Mouse (Mus musculus): Measurements from ENCODE around the gene Gm3045. TPM values are rescaled to one million over a fixed set of nuclear protein-coding genes. Genes with fewer than 3 reads are reported as not detected.

The Gm3045 gene
- polyA plus RNA-seq, 2 experiments = 0.04 TPM; not detected in 1

DNA sequence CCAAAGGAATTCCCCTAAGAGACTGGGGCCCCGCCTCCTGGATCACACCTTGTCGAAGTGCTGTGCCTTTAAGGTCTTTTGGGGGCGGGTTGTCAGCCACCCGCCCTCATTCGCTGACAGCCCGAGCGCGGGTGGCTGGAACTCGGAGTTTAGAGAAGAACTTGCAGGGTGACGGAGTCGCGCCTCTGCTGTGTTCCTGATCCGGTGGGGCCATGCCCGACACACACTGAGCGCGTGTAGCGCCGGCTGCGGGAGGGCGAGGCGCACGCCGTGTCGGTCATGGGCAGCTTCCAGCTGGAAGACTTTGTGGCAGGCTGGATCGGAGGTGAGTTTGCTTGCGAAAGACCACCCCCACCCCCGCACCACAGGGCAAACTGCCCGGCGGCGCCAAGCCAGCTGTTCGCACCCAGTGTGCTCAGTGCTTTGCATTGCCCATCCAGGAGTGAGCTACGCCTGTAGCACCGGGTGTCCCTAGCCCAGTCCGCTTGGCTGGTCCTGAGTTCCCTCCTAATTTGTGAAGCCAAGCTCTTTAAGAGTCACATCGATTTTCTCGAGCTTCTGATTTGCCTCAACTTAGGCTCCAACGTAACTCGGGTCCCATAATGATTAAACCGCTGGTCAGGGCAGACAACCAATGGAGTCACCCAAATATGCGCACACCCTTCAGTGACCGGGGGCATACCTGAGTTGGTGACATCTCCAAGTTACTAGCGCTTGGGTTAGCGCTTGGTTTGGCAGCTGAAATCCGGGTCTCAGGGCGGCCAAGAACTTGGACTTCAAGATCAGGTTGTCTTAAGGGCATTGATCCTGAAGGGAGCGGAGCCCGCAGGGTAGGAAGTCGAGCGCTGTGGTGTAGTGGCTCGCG is 12.0 kb downstream of the Gm3045 start, which contains the start of gene Slc25a48:
TSS of gene Slc25a48 (plus strand) at position 145 of the 865 bp plus-strand sequence.
- DNase-seq (ENCODE audit: low spot score) (peak; percentile 59), ATAC-seq (ENCODE audit: low FRiP score, low read depth) (no peak)

DNA sequence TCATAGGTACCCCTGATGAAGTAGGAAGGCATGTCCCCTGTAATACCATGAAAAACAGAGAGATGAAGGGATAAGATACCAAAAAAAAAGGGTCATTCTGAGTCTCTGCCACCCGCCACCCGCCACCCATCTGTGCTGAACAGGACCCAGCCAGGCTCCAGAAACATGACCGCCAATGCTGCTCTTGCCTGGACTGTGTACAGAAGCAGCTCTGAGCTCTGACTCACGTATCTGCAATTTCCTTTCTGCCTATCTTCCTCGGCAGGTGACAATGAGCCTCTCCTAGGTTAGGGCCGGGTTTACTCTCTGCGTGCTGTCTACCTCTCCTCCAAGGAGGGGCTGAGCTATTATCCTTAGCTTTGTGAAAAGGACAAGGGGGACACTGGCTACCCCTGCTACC is 17.0 kb downstream of the Gm3045 start:
- no peaks in the 10 kb centered on the region for H3K4me1 ChIP-seq (ENCODE audit: control insufficient read depth, insufficient read depth, low read length)
- no peak overlapping the region for H3K4me2 ChIP-seq (replicated peaks; ENCODE audit: low read depth, low read length, severe bottlenecking)
- no peak overlapping the region for H3K4me3 ChIP-seq (replicated peaks; ENCODE audit: low read length)
- H3K36me3 ChIP-seq (ENCODE audit: control insufficient read depth, insufficient read depth, low read length) = no peaks in the 10 kb centered on the region
- no peaks in the 10 kb centered on the region for H3K9me3 ChIP-seq (ENCODE audit: control insufficient read depth, low read length)
- peaks cover 25% of the 10 kb centered on the region for H3K27me3 ChIP-seq (ENCODE audit: control insufficient read depth, insufficient read depth, low read length)
- ATAC-seq (ENCODE audit: low FRiP score, low read depth) (no peak), DNase-seq (ENCODE audit: low spot score) (no peak)
- H3K9ac ChIP-seq (ENCODE audit: low read depth, low read length, severe bottlenecking) = no peak overlapping the region
- no peak overlapping the region for H3K27ac ChIP-seq (replicated peaks; ENCODE audit: low read depth, low read length)
- no peak for TF ChIP-seq POLR2A (IDR thresholded peaks at IDR 0.05; ENCODE audit: borderline replicate concordance, extremely low read depth, insufficient read depth, insufficient read length)
- WGBS = 71% methylated on average over 7 of the region's 7 CpGs

More for the DNA sequence above, 12.0 kb downstream of the Gm3045 start, which contains the start of gene Slc25a48:
- no peak for TF ChIP-seq POLR2A (IDR thresholded peaks at IDR 0.05; ENCODE audit: borderline replicate concordance, extremely low read depth, insufficient read depth, insufficient read length)
- Histone ChIP-seq H3K9ac (ENCODE audit: low read depth, low read length, severe bottlenecking) (peak within 1 kb of the TSS; percentile 25), H3K4me1 (ENCODE audit: control insufficient read depth, insufficient read depth, low read length) (no peaks in the 10 kb centered on the region), H3K27me3 (ENCODE audit: control insufficient read depth, insufficient read depth, low read length) (peaks cover 44% of the 10 kb centered on the region), H3K27ac (replicated peaks; ENCODE audit: low read depth, low read length) (no peak within 1 kb of the TSS), H3K36me3 (ENCODE audit: control insufficient read depth, insufficient read depth, low read length) (no peaks in the 10 kb centered on the region), H3K9me3 (ENCODE audit: control insufficient read depth, low read length) (no peaks in the 10 kb centered on the region), H3K4me2 (replicated peaks; ENCODE audit: low read depth, low read length, severe bottlenecking) (peak within 1 kb of the TSS; percentile 71), H3K4me3 (replicated peaks; ENCODE audit: low read length) (peak within 1 kb of the TSS; percentile 38)
- 2% methylated on average over 51 of the region's 51 CpGs for WGBS

DNA sequence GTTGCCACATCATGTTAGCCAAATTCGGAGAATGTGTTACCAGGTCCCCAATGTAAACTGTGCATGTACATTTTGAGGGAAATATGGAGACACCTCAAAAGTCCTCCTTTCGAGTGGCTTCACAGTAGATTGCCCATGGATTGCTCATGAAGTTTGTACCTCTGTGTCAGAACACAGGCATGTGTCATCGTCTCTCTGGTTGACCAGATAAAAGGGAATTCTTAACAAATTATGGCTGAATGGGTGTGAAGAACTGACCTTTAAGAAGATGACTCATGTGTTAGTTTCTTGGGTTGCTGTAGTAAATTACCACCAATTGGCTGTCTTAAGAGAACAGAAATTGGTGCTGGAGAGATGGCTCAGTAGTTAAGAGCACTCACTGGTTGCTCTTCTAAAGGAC is 17.7 kb downstream of the Gm3045 start:
- Histone ChIP-seq H3K9me3 (ENCODE audit: control insufficient read depth, low read length) (no peaks in the 10 kb centered on the region), H3K27me3 (ENCODE audit: control insufficient read depth, insufficient read depth, low read length) (peaks cover 19% of the 10 kb centered on the region), H3K36me3 (ENCODE audit: control insufficient read depth, insufficient read depth, low read length) (no peaks in the 10 kb centered on the region), H3K9ac (ENCODE audit: low read depth, low read length, severe bottlenecking) (no peak overlapping the region), H3K4me1 (ENCODE audit: control insufficient read depth, insufficient read depth, low read length) (no peaks in the 10 kb centered on the region), H3K27ac (replicated peaks; ENCODE audit: low read depth, low read length) (no peak overlapping the region), H3K4me3 (replicated peaks; ENCODE audit: low read length) (no peak overlapping the region), H3K4me2 (replicated peaks; ENCODE audit: low read depth, low read length, severe bottlenecking) (no peak overlapping the region)
- 92% methylated on average over 3 of the region's 3 CpGs for whole genome bisulfite sequencing
- no peak for TF ChIP-seq POLR2A (IDR thresholded peaks at IDR 0.05; ENCODE audit: borderline replicate concordance, extremely low read depth, insufficient read depth, insufficient read length)
- DNase-seq (ENCODE audit: low spot score) (no peak), ATAC-seq (ENCODE audit: low FRiP score, low read depth) (no peak)

DNA sequence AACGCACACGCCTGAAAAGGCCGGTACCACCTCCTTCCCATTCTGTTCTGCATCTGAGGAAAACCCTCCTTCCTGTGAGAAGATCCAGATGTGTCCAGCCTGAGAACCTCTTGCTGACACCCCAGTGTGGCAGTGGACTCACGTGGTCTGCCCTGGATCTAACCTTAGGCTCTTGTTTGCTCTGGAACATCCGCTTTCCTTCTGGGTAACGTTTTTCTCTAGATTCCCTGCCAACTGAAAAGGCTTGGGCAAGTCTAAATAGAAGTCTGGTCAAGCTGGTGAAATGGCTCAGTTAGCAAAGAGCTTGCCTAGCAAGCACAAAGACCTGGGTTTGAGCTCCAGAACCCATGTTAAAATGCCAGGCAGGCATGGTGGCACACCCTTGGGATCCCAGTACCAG is 18.6 kb downstream of the Gm3045 start:
- Histone ChIP-seq H3K9ac (ENCODE audit: low read depth, low read length, severe bottlenecking) (no peak overlapping the region), H3K9me3 (ENCODE audit: control insufficient read depth, low read length) (no peaks in the 10 kb centered on the region), H3K27me3 (ENCODE audit: control insufficient read depth, insufficient read depth, low read length) (peaks cover 10% of the 10 kb centered on the region), H3K36me3 (ENCODE audit: control insufficient read depth, insufficient read depth, low read length) (no peaks in the 10 kb centered on the region), H3K4me2 (replicated peaks; ENCODE audit: low read depth, low read length, severe bottlenecking) (no peak overlapping the region), H3K4me1 (ENCODE audit: control insufficient read depth, insufficient read depth, low read length) (0 out of 2 replicates have a peak, but pooled peaks cover 4% of the 10 kb centered on the region), H3K4me3 (replicated peaks; ENCODE audit: low read length) (no peak overlapping the region), H3K27ac (replicated peaks; ENCODE audit: low read depth, low read length) (no peak overlapping the region)
- WGBS = 84% methylated on average over 6 of the region's 6 CpGs
- TF ChIP-seq POLR2A (IDR thresholded peaks at IDR 0.05; ENCODE audit: borderline replicate concordance, extremely low read depth, insufficient read depth, insufficient read length) = no peak
- no peak for DNase-seq (ENCODE audit: low spot score)
- ATAC-seq (ENCODE audit: low FRiP score, low read depth) = no peak

GRCm38 (mm10) chr13:56449239-56450030 is 23.0 kb downstream of the Gm3045 start:
- 63% methylated on average over 10 of the region's 10 CpGs for WGBS
- ATAC-seq (ENCODE audit: low FRiP score, low read depth) = no peak
- H3K36me3 ChIP-seq (ENCODE audit: control insufficient read depth, insufficient read depth, low read length) = no peaks in the 10 kb centered on the region
- H3K4me1 ChIP-seq (ENCODE audit: control insufficient read depth, insufficient read depth, low read length) = 0 out of 2 replicates have a peak, but pooled peaks cover 4% of the 10 kb centered on the region
- H3K4me3 ChIP-seq (replicated peaks; ENCODE audit: low read length) = no peak overlapping the region
- H3K9ac ChIP-seq (ENCODE audit: low read depth, low read length, severe bottlenecking) = no peak overlapping the region
- TF ChIP-seq POLR2A (IDR thresholded peaks at IDR 0.05; ENCODE audit: borderline replicate concordance, extremely low read depth, insufficient read depth, insufficient read length) = no peak
- H3K27ac ChIP-seq (replicated peaks; ENCODE audit: low read depth, low read length) = no peak overlapping the region
- no peaks in the 10 kb centered on the region for H3K27me3 ChIP-seq (ENCODE audit: control insufficient read depth, insufficient read depth, low read length)
- H3K9me3 ChIP-seq (ENCODE audit: control insufficient read depth, low read length) = no peaks in the 10 kb centered on the region
- DNase-seq (ENCODE audit: low spot score) = peak; percentile 33
- no peak overlapping the region for H3K4me2 ChIP-seq (replicated peaks; ENCODE audit: low read depth, low read length, severe bottlenecking)
